7 mouse cellular contexts compared by ENCODE assay signal in genomic region chr14:105802529-105803280, GRCm38 (mm10).
DNase-seq lines count a peak whose midpoint lies in the region; ATAC-seq and TF ChIP-seq lines count a peak whose summit lies in the region.

No protein-coding gene starts in this region.

- no peak overlapping the region for H3K27ac ChIP-seq in forebrain, embryonic 16.5 days (ENCODE audit: low read length)
- peak overlapping the region; percentile 80 for H3K27ac ChIP-seq in lung, embryonic 16.5 days (ENCODE audit: low read length)
- no peak overlapping the region for H3K27ac ChIP-seq in small intestine, adult 2 months (ENCODE audit: insufficient read depth, low read depth, low read length)

- no peak overlapping the region for H3K4me3 ChIP-seq in forebrain, embryonic 16.5 days (replicated peaks; ENCODE audit: low read length)
- H3K4me3 ChIP-seq in lung, embryonic 16.5 days (ENCODE audit: low read length) = peak overlapping the region; percentile 11; the same call in 1 of the 2 replicates
- peak overlapping the region; percentile 29 for H3K4me3 ChIP-seq in small intestine, adult 2 months (ENCODE audit: low read depth, low read length)

- H3K9ac ChIP-seq in forebrain, embryonic 16.5 days (replicated peaks; ENCODE audit: low read depth, low read length) = no peak overlapping the region
- H3K9ac ChIP-seq in lung, embryonic 16.5 days (ENCODE audit: low read length) = no peak overlapping the region

- intact Hi-C loops in left cerebral cortex, postnatal 10 days (cut with DNase I) = no loop called here

- no peak for TF ChIP-seq POLR2A in small intestine, adult 2 months (IDR thresholded peaks at IDR 0.05; ENCODE audit: low read depth, low read length)

- no peaks in the 10 kb centered on the region for H3K36me3 ChIP-seq in forebrain, embryonic 16.5 days (ENCODE audit: control insufficient read depth, insufficient read depth)
- H3K36me3 ChIP-seq in lung, embryonic 16.5 days (ENCODE audit: control insufficient read depth, insufficient read depth, low read length) = no peaks in the 10 kb centered on the region
- no peaks in the 10 kb centered on the region for H3K36me3 ChIP-seq in small intestine, adult 2 months (ENCODE audit: control insufficient read depth, insufficient read depth, low read length)

- WGBS in forebrain, embryonic 16.5 days = 21% methylated on average over 18 of the region's 18 CpGs
- whole genome bisulfite sequencing in lung, embryonic 16.5 days = 9% methylated on average over 18 of the region's 18 CpGs
- 10% methylated on average over 18 of the region's 18 CpGs for WGBS in small intestine, adult 2 months

- no peak for TF ChIP-seq CTCF in small intestine, adult 2 months (IDR thresholded peaks at IDR 0.05; ENCODE audit: extremely low read depth, insufficient read length, insufficient replicate concordance, low read depth, low read length)

- peak; percentile 8 for DNase-seq in brain, adult 2 months (ENCODE audit: low read depth, low spot score)
- DNase-seq in kidney, adult 9 months = peak; percentile 64
- DNase-seq in right cerebral cortex, adult 2 months (ENCODE audit: low spot score in 2 of 2) = no peak
- no peak for DNase-seq in left cerebral cortex, postnatal 10 days (ENCODE audit: extremely low spot score in 1 of 2, low spot score in 2 of 2)

- no peak for ATAC-seq in forebrain, embryonic 16.5 days
- ATAC-seq in lung, embryonic 16.5 days (ENCODE audit: low read depth) = peak; percentile 86

- H3K4me2 ChIP-seq in forebrain, embryonic 16.5 days (ENCODE audit: low read length) = peak overlapping the region; percentile 3; the same call in 1 of the 2 replicates
- H3K4me2 ChIP-seq in lung, embryonic 16.5 days (ENCODE audit: low read depth, low read length) = peak overlapping the region; percentile 42

- H3K9me3 ChIP-seq in forebrain, embryonic 16.5 days (ENCODE audit: control insufficient read depth, low read length) = no peaks in the 10 kb centered on the region
- H3K9me3 ChIP-seq in lung, embryonic 16.5 days (ENCODE audit: control insufficient read depth, low read length) = no peaks in the 10 kb centered on the region

- H3K4me1 ChIP-seq in forebrain, embryonic 16.5 days (replicated peaks; ENCODE audit: control insufficient read depth, insufficient read depth, low read length) = peaks cover 9% of the 10 kb centered on the region; the same call in 1 of the 2 replicates
- H3K4me1 ChIP-seq in lung, embryonic 16.5 days (replicated peaks; ENCODE audit: control insufficient read depth, insufficient read depth, low read length) = peaks cover 9% of the 10 kb centered on the region; the same call in 1 of the 2 replicates
- H3K4me1 ChIP-seq in small intestine, adult 2 months (ENCODE audit: control insufficient read depth, insufficient read depth, insufficient read length, low read length) = no peaks in the 10 kb centered on the region; the same call in 1 of the 2 replicates

- H3K27me3 ChIP-seq in forebrain, embryonic 16.5 days (replicated peaks; ENCODE audit: control insufficient read depth, insufficient read depth, low read length) = no peaks in the 10 kb centered on the region
- no peaks in the 10 kb centered on the region for H3K27me3 ChIP-seq in lung, embryonic 16.5 days (ENCODE audit: control insufficient read depth, insufficient read depth, low read depth, low read length)
- no peaks in the 10 kb centered on the region for H3K27me3 ChIP-seq in small intestine, adult 2 months (ENCODE audit: control insufficient read depth, insufficient read depth, low read length)

Comparison
In these comparisons a context has a peak if more than half of its experiments do, and no peak if none do; other contexts are left out.
1. DNase-seq: peak in brain, adult 2 months (single experiment) and kidney, adult 9 months (single experiment); none in right cerebral cortex, adult 2 months (0 of 2) and left cerebral cortex, postnatal 10 days (0 of 2).